Mouse (Mus musculus): ENCODE measurements at regions not wholly inside any gene's neighbourhood (a gene's known extent, or its start where the extent isn't known, plus 50 kb on each side); places are given as distances from the start of the nearest gene placed in this dataset.

- TF ChIP-seq POLR2A (IDR thresholded peaks at IDR 0.05; ENCODE audit: low read depth, low read length): no peak
- no peak for TF ChIP-seq ELF1 (IDR thresholded peaks at IDR 0.05; ENCODE audit: low read depth, low read length)
- TF ChIP-seq RAD21 (IDR thresholded peaks at IDR 0.05; ENCODE audit: low read depth, low read length): no peak
- no peak for TF ChIP-seq KAT2A (IDR thresholded peaks at IDR 0.05; ENCODE audit: insufficient replicate concordance, low read length)
- TF ChIP-seq ZNF384 (IDR thresholded peaks at IDR 0.05; ENCODE audit: low read depth, low read length): no peak
- TF ChIP-seq CHD1 (IDR thresholded peaks at IDR 0.05; ENCODE audit: low read depth, low read length): no peak
- no peak for TF ChIP-seq TCF12 (IDR thresholded peaks at IDR 0.05; ENCODE audit: low read depth, low read length)
- TF ChIP-seq MAX (IDR thresholded peaks at IDR 0.05; ENCODE audit: low read length): no peak
- no peak for TF ChIP-seq CTCF (conservative IDR thresholded peaks at IDR 0.05 in 1 of 2, IDR thresholded peaks at IDR 0.05 in 1 of 2; ENCODE audit: low read depth in 2 of 2, low read length in 2 of 2)
- no peak for TF ChIP-seq UBTF (IDR thresholded peaks at IDR 0.05; ENCODE audit: low read depth, low read length)
- TF ChIP-seq MYC (IDR thresholded peaks at IDR 0.05; ENCODE audit: low read depth, low read length): no peak
- TF ChIP-seq BHLHE40 (IDR thresholded peaks at IDR 0.05; ENCODE audit: low read depth, low read length): no peak
- TF ChIP-seq HCFC1 (IDR thresholded peaks at IDR 0.05; ENCODE audit: low read depth, low read length): no peak
- TF ChIP-seq MAZ (IDR thresholded peaks at IDR 0.05; ENCODE audit: low read depth, low read length): no peak
These were observed 251.8 kb downstream of the Gm826 start for GRCm38 (mm10) chr2:160082106-160082653.
